Comparison of ENCODE assay signal across 9 mouse cellular contexts in genomic region chr17:29541419-29541818, GRCm38 (mm10). TPM values are rescaled to one million over a fixed set of nuclear protein-coding genes. Genes with fewer than 3 reads are reported as not detected.
A peak's percentile ranks its signal among the peaks of the same experiment; 100 is the strongest.
DNase-seq lines count a peak whose midpoint lies in the region; ATAC-seq and TF ChIP-seq lines count a peak whose summit lies in the region.
"Had no signal": no experiment of that assay in that cellular context is flagged by ENCODE, and none has a peak within 500 bp of the region (broad histone marks: within the 10 kb centered on the region; RNA-seq: fewer than 3 reads in every experiment).

No protein-coding gene starts in this region.

- peak; percentile 35; the same call in 1 of the 2 replicates for ATAC-seq in hindbrain, postnatal 0 days
- ATAC-seq in hindbrain, embryonic 16.5 days = no peak; the same call in 1 of the 2 replicates
- peak; percentile 58; the same call in 1 of the 2 replicates for ATAC-seq in limb, embryonic 15.5 days (ENCODE audit: insufficient number of reproducible peaks, low FRiP score, low TSS enrichment, low read depth)

- WGBS in hindbrain, postnatal 0 days = 46% methylated on average over 14 of the region's 14 CpGs
- WGBS in hindbrain, embryonic 16.5 days = 62% methylated on average over 14 of the region's 14 CpGs
- 55% methylated on average over 14 of the region's 14 CpGs for WGBS in limb, embryonic 15.5 days

- H3K4me2 ChIP-seq in hindbrain, postnatal 0 days (ENCODE audit: low read depth, low read length) = no peak overlapping the region
- H3K4me2 ChIP-seq in hindbrain, embryonic 16.5 days (ENCODE audit: low read length) = no peak overlapping the region
- H3K4me2 ChIP-seq in limb, embryonic 15.5 days = no peak overlapping the region
- H3K4me2 ChIP-seq: embryonic facial prominence, embryonic 12.5 days had no signal

- TF ChIP-seq CTCF in hindbrain, postnatal 0 days (IDR thresholded peaks at IDR 0.05; ENCODE audit: low read depth) = no peak

- no peak overlapping the region for H3K4me3 ChIP-seq in hindbrain, postnatal 0 days (ENCODE audit: low read length)
- no peak overlapping the region for H3K4me3 ChIP-seq in hindbrain, embryonic 16.5 days (ENCODE audit: low read length)
- H3K4me3 ChIP-seq in limb, embryonic 15.5 days = no peak overlapping the region
- H3K4me3 ChIP-seq: embryonic facial prominence, embryonic 12.5 days had no signal

- H3K9ac ChIP-seq in hindbrain, postnatal 0 days (replicated peaks; ENCODE audit: low read length) = no peak overlapping the region
- H3K9ac ChIP-seq in hindbrain, embryonic 16.5 days (ENCODE audit: low read depth, low read length) = no peak overlapping the region
- H3K9ac ChIP-seq in limb, embryonic 15.5 days = no peak overlapping the region
- H3K9ac ChIP-seq: embryonic facial prominence, embryonic 12.5 days had no signal

- no peaks in the 10 kb centered on the region for H3K36me3 ChIP-seq in hindbrain, postnatal 0 days (ENCODE audit: insufficient read depth, low read length)
- no peaks in the 10 kb centered on the region for H3K36me3 ChIP-seq in hindbrain, embryonic 16.5 days (ENCODE audit: control insufficient read depth, insufficient read depth, low read length)
- no peaks in the 10 kb centered on the region for H3K36me3 ChIP-seq in limb, embryonic 15.5 days
- H3K36me3 ChIP-seq: embryonic facial prominence, embryonic 12.5 days had no signal

- H3K4me1 ChIP-seq in hindbrain, postnatal 0 days (ENCODE audit: insufficient read depth, low read length) = no peaks in the 10 kb centered on the region
- H3K4me1 ChIP-seq in hindbrain, embryonic 16.5 days (ENCODE audit: control insufficient read depth, insufficient read depth, low read depth, low read length) = no peaks in the 10 kb centered on the region
- H3K4me1 ChIP-seq in limb, embryonic 15.5 days = peaks cover 6% of the 10 kb centered on the region
- H3K4me1 ChIP-seq: embryonic facial prominence, embryonic 12.5 days had no signal

- no peaks in the 10 kb centered on the region for H3K9me3 ChIP-seq in hindbrain, postnatal 0 days (ENCODE audit: low read length)
- H3K9me3 ChIP-seq in hindbrain, embryonic 16.5 days (ENCODE audit: control insufficient read depth, low read length) = no peaks in the 10 kb centered on the region
- no peaks in the 10 kb centered on the region for H3K9me3 ChIP-seq in limb, embryonic 15.5 days
- H3K9me3 ChIP-seq: embryonic facial prominence, embryonic 12.5 days had no signal

- DNase-seq in hindbrain, postnatal 0 days (ENCODE audit: low spot score) = peak; percentile 72
- peak; percentile 77 for DNase-seq in brain, adult 2 months (ENCODE audit: low read depth, low spot score)
- peak; percentile 91 to 93 for DNase-seq in heart, adult 9 months (ENCODE audit: low spot score in 2 of 2)
- peak; percentile 36 for DNase-seq in testis, postnatal 14 days (ENCODE audit: low spot score)
- no peak for DNase-seq in thymus, postnatal 10 days (ENCODE audit: low spot score in 2 of 2)
- no peak for DNase-seq in thymus, postnatal 14 days

- no peaks in the 10 kb centered on the region for H3K27me3 ChIP-seq in hindbrain, postnatal 0 days (ENCODE audit: insufficient read depth, low read length)
- no peaks in the 10 kb centered on the region for H3K27me3 ChIP-seq in hindbrain, embryonic 16.5 days (replicated peaks; ENCODE audit: control insufficient read depth, insufficient read depth, low read length)
- no peaks in the 10 kb centered on the region for H3K27me3 ChIP-seq in limb, embryonic 15.5 days
- H3K27me3 ChIP-seq: embryonic facial prominence, embryonic 12.5 days had no signal

- no peak overlapping the region for H3K27ac ChIP-seq in hindbrain, postnatal 0 days
- H3K27ac ChIP-seq in hindbrain, embryonic 16.5 days (ENCODE audit: low read depth, low read length) = no peak overlapping the region
- H3K27ac ChIP-seq in limb, embryonic 15.5 days = no peak overlapping the region
- H3K27ac ChIP-seq: embryonic facial prominence, embryonic 12.5 days had no signal

RNA-seq across cellular contexts. Expression of gene Gm17657, which starts 8.0 kb away (rescaled TPM):
- total RNA-seq in hindbrain, postnatal 0 days (2014; rRNA removed) = not detected in 2 replicates
- not detected in 2 replicates for polyA plus RNA-seq in hindbrain, postnatal 0 days (2015; fragmentation: Nextera tagmentation; extraction: Ambion mirVana)
- not detected in 2 replicates for polyA plus RNA-seq in hindbrain, embryonic 16.5 days (2015; fragmentation: Nextera tagmentation; extraction: Ambion mirVana)
- polyA plus RNA-seq in limb, embryonic 15.5 days (2015; fragmentation: Nextera tagmentation; extraction: Ambion mirVana) = not detected in 2 replicates
- polyA plus RNA-seq: embryonic facial prominence, embryonic 12.5 days had no signal

RNA-seq across cellular contexts. Expression of gene Tbc1d22b, which starts 8.2 kb away (rescaled TPM):
- total RNA-seq in hindbrain, postnatal 0 days (2014; rRNA removed) = 39.4 and 40.4 TPM in 2 replicates
- polyA plus RNA-seq in hindbrain, postnatal 0 days (2015; fragmentation: Nextera tagmentation; extraction: Ambion mirVana) = 21.3 and 26.4 TPM in 2 replicates
- polyA plus RNA-seq in hindbrain, embryonic 16.5 days (2015; fragmentation: Nextera tagmentation; extraction: Ambion mirVana) = 26.5 and 33.2 TPM in 2 replicates
- 13.4 and 14.7 TPM in 2 replicates for polyA plus RNA-seq in limb, embryonic 15.5 days (2015; fragmentation: Nextera tagmentation; extraction: Ambion mirVana)

RNA-seq across cellular contexts. Expression of gene Tmem217, which starts 10.8 kb away (rescaled TPM):
- total RNA-seq in hindbrain, postnatal 0 days (2014; rRNA removed) = not detected in 2 replicates
- polyA plus RNA-seq in hindbrain, postnatal 0 days (2015; fragmentation: Nextera tagmentation; extraction: Ambion mirVana) = 0.90 and 1.2 TPM in 2 replicates
- 0.76 and 1.0 TPM in 2 replicates for polyA plus RNA-seq in hindbrain, embryonic 16.5 days (2015; fragmentation: Nextera tagmentation; extraction: Ambion mirVana)
- polyA plus RNA-seq in limb, embryonic 15.5 days (2015; fragmentation: Nextera tagmentation; extraction: Ambion mirVana) = 0.73 and 1.1 TPM in 2 replicates

RNA-seq across cellular contexts. Expression of gene Pim1, which starts 50.9 kb away (rescaled TPM):
- 15.4 and 18.9 TPM in 2 replicates for total RNA-seq in hindbrain, postnatal 0 days (2014; rRNA removed)
- 14.6 and 16.8 TPM in 2 replicates for polyA plus RNA-seq in hindbrain, postnatal 0 days (2015; fragmentation: Nextera tagmentation; extraction: Ambion mirVana)
- 7.2 and 8.2 TPM in 2 replicates for polyA plus RNA-seq in hindbrain, embryonic 16.5 days (2015; fragmentation: Nextera tagmentation; extraction: Ambion mirVana)
- polyA plus RNA-seq in limb, embryonic 15.5 days (2015; fragmentation: Nextera tagmentation; extraction: Ambion mirVana) = 20.0 and 21.6 TPM in 2 replicates

Comparison
In these comparisons a context has a peak if more than half of its experiments do, and no peak if none do; other contexts are left out.
1. DNase-seq: peak in hindbrain, postnatal 0 days (single experiment), brain, adult 2 months (single experiment), heart, adult 9 months (2 of 2) and testis, postnatal 14 days (single experiment); none in thymus, postnatal 10 days (0 of 2) and thymus, postnatal 14 days (single experiment).